Mouse (Mus musculus) ES-E14 (cell line): ENCODE data around the gene Wee1. TPM values are rescaled to one million over a fixed set of nuclear protein-coding genes. Genes with fewer than 3 reads are reported as not detected.
"Not testable (repeated sequence)": the region's sequence is repeated elsewhere in the genome, so short reads cannot be mapped to it uniquely, and the experiment has no call there.

Experiments used
- DNase-seq: peaks from one replicate; pipeline ENCODE4 v3.0.0-alpha.2; 2013; ENCODE audit warnings: low read depth, low spot score
- H3K27ac ChIP-seq: 2 replicates; pipeline ENCODE4 v1.5.1; 2012; ENCODE audit warnings: low read depth, mild to moderate bottlenecking, low read length, moderate library complexity, mixed read lengths; ENCODE audit not compliant: poor library complexity, insufficient read depth, severe bottlenecking
- H3K36me3 ChIP-seq: 2 replicates; pipeline ENCODE4 v1.6.1; 2012; ENCODE audit warnings: mild to moderate bottlenecking, low read length, moderate library complexity, mixed read lengths; ENCODE audit not compliant: control insufficient read depth, poor library complexity, insufficient read depth, severe bottlenecking
- H3K4me1 ChIP-seq, 2 experiments: fragments of 150-350 bp in 1 of 2; sonication (generic) in 1 of 2; 2 replicates each; pipeline ENCODE4 v1.6.1; 2012; ENCODE audit warnings: low read length in 2 of 2, mild to moderate bottlenecking in 1 of 2, mixed read lengths in 1 of 2; ENCODE audit not compliant: control insufficient read depth in 2 of 2, insufficient read depth in 2 of 2, poor library complexity in 1 of 2
- H3K4me3 ChIP-seq, 2 experiments: fragments of 150-350 bp in 1 of 2; sonication (generic) in 1 of 2; 2 replicates each; pipeline ENCODE4 v1.5.1; 2012; ENCODE audit warnings: low read length in 2 of 2, low read depth in 1 of 2, mild to moderate bottlenecking in 1 of 2, mixed read lengths in 1 of 2; ENCODE audit not compliant: insufficient read depth in 1 of 2, poor library complexity in 1 of 2, severe bottlenecking in 1 of 2
- H3K9ac ChIP-seq: 2 replicates; pipeline ENCODE4 v1.6.1; 2012; ENCODE audit warnings: low read depth, mild to moderate bottlenecking, low read length, mixed read lengths; ENCODE audit not compliant: poor library complexity, insufficient read depth, severe bottlenecking
- H3K9me3 ChIP-seq: fragments of 150-350 bp; sonication (generic); 2 replicates; pipeline ENCODE4 v1.6.1; 2012; ENCODE audit warnings: low read depth, mild to moderate bottlenecking, low read length; ENCODE audit not compliant: control insufficient read depth, insufficient read depth
- CHD2 ChIP-seq: IDR thresholded peaks from 2 replicates; pipeline ENCODE4 v1.6.1; 2014; ENCODE audit warnings: mild to moderate bottlenecking, low read depth, low read length, inconsistent platforms
- HCFC1 ChIP-seq: IDR thresholded peaks from 2 replicates; pipeline ENCODE4 v1.6.1; 2012; ENCODE audit warnings: low read length, inconsistent platforms, borderline replicate concordance; ENCODE audit not compliant: insufficient read depth
- MAFK ChIP-seq: IDR thresholded peaks from 2 replicates; pipeline ENCODE4 v1.6.1; 2014; ENCODE audit warnings: mild to moderate bottlenecking, low read depth, low read length, inconsistent platforms; ENCODE audit not compliant: insufficient read depth
- ZC3H11A ChIP-seq: IDR thresholded peaks from 2 replicates; pipeline ENCODE4 v1.6.1; 2012; ENCODE audit warnings: low read depth, mild to moderate bottlenecking, inconsistent platforms, low read length, borderline replicate concordance
- ZNF384 ChIP-seq: IDR thresholded peaks from 2 replicates; pipeline ENCODE4 v1.6.1; 2012; ENCODE audit warnings: low read depth, low read length, inconsistent platforms
- in situ Hi-C, 2 experiments: fragments of 600-800 bp; cut with MboI; formaldehyde crosslinking; loops; one replicate each; pipeline ENCODE4 v1.15.1; 2025; ENCODE audit warnings: low sequenced_read_pairs in 2 of 2, inconsistent platforms in 1 of 2; ENCODE audit not compliant: unreplicated experiment in 2 of 2
- total RNA-seq: library from RNA; depleted of rRNA; stranded (reverse); fragments of 300-350 nt; gene quantifications from 2 replicates; pipeline ENCODE4 v1.2.3, GENCODE M21; 2012

Gene Wee1
- total RNA-seq, 1 experiment, result 16.5 TPM

DNA sequence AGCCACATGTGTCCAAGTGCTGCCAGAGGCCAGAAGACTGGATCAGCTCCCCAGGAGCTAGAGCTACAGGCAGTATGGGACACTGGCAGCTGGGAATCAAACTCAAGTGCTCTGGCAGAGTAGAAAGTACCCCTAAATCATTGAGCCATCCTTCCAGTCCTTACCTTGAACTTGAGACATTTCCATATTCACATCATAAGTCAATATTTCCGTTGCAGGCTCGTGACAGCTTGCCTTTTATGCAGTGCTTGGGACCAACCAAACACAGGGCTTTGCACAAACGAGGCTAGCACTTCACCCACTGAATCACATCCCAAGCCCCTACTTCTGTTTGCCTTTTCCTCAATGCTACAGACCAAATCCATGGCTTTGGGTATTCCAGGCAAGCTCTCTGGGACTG lies 36.2 kb downstream of the Wee1 start:
- Histone ChIP-seq H3K9me3 (no peaks in the 10 kb centered on the region), H3K4me1 (no peaks in the 10 kb centered on the region), H3K4me3 (no peak overlapping the region), H3K9ac (no peak overlapping the region), H3K27ac (no peak overlapping the region), H3K36me3 (no peaks in the 10 kb centered on the region)
- in situ Hi-C loops, result loop anchor here (25.0 kb wide), 1 partner anchor 479 kb away; the partner anchor contains the start of gene Adm (in 2 of the 2)
- TF ChIP-seq ZNF384, result no peak
- no peak for TF ChIP-seq HCFC1
- TF ChIP-seq ZC3H11A, result no peak
- TF ChIP-seq MAFK, result no peak
- no peak for TF ChIP-seq CHD2
- no peak for DNase-seq

DNA sequence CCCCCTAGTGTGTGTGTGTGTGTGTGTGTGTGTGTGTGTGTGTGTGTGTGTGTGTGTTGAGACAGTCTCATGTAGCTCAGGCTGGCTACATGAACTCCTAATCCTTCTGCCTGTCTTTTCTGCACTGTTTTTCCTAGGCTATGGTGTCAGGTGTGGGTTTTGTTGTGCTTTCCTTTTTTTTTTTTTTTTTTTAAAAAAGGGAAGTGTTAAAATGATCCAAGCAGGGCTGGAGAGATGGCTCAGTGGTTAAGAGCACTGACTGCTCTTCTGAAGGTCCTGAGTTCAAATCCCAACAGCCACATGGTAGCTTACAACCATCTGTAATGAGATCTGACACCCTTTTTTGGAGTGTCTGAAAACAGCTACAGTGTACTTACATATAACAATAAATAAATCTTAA lies 38.3 kb downstream of the Wee1 start:
- not testable (repeated sequence) for H3K27ac ChIP-seq, H3K36me3 ChIP-seq, H3K4me1 ChIP-seq, H3K4me3 ChIP-seq, DNase-seq, H3K9me3 ChIP-seq, H3K9ac ChIP-seq
- in situ Hi-C loops, result loop anchor here (25.0 kb wide), 1 partner anchor 477 kb away; the partner anchor contains the start of gene Adm (in 2 of the 2)

DNA sequence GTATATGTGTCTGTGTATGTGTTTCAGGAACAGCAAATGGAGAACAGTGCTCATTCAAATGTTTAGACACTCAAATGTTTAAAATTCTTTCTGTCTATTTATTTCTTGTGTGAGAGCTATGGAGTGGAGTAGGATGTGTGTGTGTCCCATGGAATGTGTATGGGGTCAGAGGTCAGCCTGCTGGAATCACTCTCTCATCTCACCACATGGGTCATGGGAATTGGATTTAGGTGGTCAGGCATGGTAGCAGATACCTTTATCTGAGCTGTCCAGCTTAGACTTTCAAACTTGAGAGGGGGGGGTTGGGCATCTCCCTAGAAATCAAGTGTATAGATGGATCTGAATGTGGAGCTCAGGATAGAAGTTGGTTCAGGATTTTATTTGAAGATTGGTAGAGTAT lies 38.8 kb downstream of the Wee1 start:
- TF ChIP-seq ZNF384 (no peak), MAFK (no peak), HCFC1 (no peak), CHD2 (no peak), ZC3H11A (no peak)
- Histone ChIP-seq H3K4me3 (no peak overlapping the region), H3K36me3 (no peaks in the 10 kb centered on the region), H3K27ac (no peak overlapping the region), H3K4me1 (peaks cover 1 to 9% of the 10 kb centered on the region in 2 experiments; a peak in 2 of 4 replicates), H3K9me3 (no peaks in the 10 kb centered on the region), H3K9ac (no peak overlapping the region)
- in situ Hi-C loops, result loop anchor here (25.0 kb wide), 1 partner anchor 477 kb away; the partner anchor contains the start of gene Adm (in 2 of the 2)
- no peak for DNase-seq

DNA sequence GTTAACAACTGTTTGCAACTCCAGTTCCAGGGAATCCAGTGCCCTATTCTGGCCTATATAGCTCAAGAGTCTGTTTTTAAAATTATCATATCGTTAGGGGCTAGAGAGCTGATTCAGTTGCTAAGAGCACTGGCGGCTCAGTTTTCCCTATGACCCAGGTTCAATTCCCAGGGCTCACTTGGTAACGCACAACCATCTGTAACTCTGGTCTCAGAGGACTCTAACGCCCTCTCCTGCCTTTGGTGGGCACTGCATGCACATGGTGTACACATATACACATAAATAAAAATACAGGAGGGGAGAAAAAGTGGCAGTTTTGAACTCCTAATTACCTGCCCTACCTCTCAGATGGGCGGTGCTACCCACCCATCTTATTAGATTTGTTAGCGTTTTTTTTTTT lies 41.2 kb downstream of the Wee1 start:
- no peak overlapping the region for H3K9ac ChIP-seq
- peaks cover 6 to 13% of the 10 kb centered on the region in 2 experiments for H3K4me1 ChIP-seq
- H3K4me3 ChIP-seq, result no peak overlapping the region
- TF ChIP-seq ZC3H11A (no peak), HCFC1 (no peak), ZNF384 (no peak), CHD2 (no peak), MAFK (no peak)
- H3K36me3 ChIP-seq, result no peaks in the 10 kb centered on the region
- H3K9me3 ChIP-seq, result no peaks in the 10 kb centered on the region
- no peak for DNase-seq
- in situ Hi-C loops, result loop anchor here (25.0 kb wide), 1 partner anchor 474 kb away; the partner anchor contains the start of gene Adm (in 2 of the 2)
- H3K27ac ChIP-seq, result no peak overlapping the region
